Mouse (Mus musculus) testis, postnatal 10 days (tissue): ENCODE results near the gene Ntm.

Experiments
- DNase-seq: peaks from one replicate; pipeline ENCODE4 v3.0.0; 2021; ENCODE audit warnings: low spot score

Gene Ntm

DNA sequence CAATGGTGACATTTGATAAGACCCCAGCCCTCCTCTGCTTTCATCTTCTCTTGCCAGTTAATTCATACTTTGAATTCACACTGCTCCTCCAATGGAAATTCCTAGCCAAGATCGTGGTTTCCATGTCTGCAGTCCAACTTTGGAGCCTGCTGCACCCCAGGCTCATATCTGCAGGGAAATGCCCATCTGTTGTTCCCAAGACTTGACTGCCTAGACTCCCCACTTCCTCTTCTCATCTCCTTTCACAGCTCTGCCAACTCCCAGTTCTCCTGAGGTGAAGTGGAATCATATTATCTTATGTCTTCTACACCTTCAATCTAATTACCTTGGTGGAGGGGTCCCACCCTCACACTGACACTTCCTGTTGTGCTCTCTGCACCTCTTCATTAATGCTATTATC lies 937.8 kb downstream of the Ntm start:
- DNase-seq = no peak

DNA sequence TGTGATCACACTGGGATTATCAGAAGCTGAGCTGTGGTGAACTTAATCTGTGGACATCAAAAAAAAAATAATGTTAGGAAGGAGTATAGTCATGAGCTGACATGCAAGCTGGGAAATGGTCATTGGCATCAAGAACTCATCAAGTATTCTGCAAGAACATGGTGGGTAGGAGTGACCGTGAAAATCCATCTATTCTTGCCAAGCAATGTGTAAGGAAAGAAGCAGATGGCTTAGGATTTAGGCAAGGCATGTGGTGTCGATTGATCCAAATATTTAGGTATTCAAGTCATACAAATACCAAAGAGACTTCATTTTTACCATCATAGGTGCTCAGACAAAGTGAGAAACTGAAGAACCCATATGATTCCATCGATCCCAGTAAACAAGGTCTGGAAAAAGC lies 946.1 kb downstream of the Ntm start:
- DNase-seq = no peak

DNA sequence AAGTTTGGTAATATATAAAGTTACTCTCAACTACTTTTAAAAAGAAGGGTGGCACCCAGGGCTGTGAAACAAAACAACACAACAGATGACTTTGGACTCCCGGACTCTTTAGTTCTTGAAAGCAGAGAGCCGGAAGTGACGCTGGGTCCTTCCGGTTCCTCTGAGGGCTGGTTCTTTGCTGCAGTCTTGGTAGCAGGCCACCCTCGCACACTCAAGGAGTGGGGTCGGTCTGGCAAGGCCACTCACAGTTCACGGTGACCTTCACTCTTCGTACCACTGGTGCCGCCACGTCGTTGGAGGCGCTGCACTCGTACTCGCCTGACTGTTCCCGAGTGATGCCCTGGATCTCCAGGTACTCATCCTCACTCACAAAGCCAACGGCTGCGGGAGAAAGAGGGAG lies 949.1 kb downstream of the Ntm start:
- no peak for DNase-seq

DNA sequence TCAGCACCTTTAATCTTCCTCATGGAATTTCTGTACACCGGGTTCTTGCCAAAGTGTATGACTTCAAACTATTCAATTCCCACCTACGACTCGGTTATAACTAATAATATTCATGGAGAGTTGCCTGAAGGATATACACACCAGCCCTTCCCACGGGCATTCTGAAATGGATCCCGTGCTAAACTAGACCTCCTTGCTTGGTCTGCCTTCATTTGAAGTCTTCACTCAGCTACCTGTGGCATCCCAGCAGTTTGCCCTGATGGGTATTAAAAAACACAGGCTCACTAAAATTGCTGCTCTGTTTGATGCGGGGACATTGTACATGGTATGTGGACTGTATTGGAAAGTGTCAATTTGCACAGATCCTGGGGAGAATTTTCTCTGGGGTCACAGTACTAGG lies 950.4 kb downstream of the Ntm start:
- no peak for DNase-seq

DNA sequence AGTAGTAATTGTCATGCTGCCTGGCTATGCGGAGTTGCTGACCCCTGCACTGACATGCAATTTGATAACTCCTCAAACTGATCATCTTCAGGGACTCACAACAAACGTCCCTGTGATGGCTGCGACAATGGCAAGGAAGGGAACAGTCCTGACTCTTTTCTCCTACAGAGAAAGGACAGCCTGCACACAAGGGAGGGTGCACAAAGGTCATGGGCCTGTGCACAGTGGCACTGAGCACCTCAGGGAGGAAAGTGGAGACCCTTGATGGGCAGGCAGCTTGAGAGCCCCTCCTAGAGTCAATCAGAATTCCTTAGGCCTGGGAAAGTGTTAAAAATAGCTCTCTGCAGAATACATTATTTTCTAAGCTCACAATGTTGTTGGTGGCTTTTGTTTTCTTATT lies 951.5 kb downstream of the Ntm start:
- no peak for DNase-seq

DNA sequence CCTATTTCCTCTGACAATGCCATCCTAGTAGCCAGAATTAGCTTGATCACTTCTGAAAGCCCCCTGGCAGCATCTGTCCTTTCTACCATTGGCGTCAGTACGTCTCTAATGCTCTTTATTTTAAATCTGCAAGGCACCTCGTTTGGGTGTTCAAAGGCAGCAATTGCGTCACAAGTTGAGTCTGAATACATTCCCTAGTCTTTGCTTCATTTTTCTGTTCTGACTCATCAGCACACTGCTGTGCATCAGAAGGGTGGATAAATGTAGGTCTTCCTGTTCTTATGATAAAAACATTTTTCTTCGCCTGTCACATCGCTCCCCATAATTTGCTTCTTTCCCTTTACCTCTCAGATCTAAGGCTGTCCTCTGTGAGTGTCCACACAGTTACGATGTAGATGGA lies 958.4 kb downstream of the Ntm start:
- no peak for DNase-seq

DNA sequence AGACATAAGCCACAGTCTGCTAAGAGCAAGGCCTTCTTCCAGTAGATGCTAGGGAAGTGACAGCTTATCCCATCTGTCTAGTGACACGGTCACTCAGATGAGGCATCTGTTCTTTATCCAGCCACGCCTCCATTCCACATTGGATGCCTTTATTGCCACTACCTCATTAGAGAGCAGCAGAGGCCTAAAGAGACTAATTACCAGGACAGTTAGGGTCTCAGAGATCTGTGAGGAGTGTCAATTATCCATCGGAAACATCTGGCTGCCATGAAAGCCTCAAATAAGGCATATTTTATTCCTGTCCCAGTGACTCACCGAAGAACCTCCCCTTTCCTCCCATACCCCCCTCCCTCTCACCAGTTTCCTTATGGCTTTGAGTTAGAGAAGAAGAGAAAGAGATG lies 963.0 kb downstream of the Ntm start:
- no peak for DNase-seq

DNA sequence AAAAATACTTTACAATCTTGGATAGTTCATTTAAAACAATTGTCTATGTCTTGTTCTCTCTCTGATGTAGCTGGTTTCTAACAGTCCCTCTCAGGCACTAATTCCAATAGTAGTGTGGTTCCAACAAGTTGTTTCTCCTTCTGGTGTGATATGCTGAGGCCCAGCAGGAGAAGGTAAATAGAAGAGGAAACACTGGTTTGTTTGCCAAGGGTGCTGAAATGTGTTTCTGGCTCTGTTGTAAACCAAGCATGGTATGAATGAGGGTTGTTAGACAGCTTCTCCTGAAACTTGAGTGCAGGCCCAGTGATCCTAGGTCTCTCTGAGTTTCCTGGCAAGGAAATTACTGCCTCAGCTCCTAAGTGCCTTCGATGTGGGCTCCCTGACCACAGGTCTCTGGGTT lies 985.7 kb downstream of the Ntm start:
- DNase-seq = no peak

DNA sequence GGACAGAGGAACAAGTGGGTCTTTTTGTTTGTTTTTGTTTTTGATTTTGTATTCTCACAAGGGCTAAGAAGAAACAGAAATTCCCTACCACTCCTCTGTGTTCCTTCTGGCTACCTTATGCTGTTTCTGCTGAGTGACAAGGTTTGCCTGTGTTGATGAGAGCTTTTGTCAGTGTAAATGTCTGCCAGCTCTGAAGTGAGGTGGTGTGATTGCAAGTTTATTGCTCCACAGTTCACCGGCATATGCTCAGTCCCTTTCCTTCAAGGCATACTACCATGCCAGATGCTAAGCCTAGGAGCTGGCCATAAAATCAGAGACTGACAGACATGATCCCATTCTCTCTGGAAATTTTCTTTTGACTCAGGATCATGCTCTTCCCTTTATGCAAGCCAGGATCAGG lies 993.5 kb downstream of the Ntm start:
- DNase-seq = no peak
